Mouse (Mus musculus) brain, embryonic 14.5 days (tissue): ENCODE results near the gene P3h1.
A peak's percentile ranks its signal among the peaks of the same experiment; 100 is the strongest.

Experiments
- CTCF ChIP-seq: fragments of 200-500 bp; IDR thresholded peaks from 2 replicates; pipeline ENCODE4 v1.5.1; 2012; ENCODE audit warnings: inconsistent platforms, mild to moderate bottlenecking, moderate library complexity, borderline replicate concordance; ENCODE audit not compliant: insufficient read depth, insufficient read length; ENCODE audit errors: extremely low read depth
- POLR2A ChIP-seq: fragments of 200-500 bp; IDR thresholded peaks from 2 replicates; pipeline ENCODE4 v1.6.1; 2012; ENCODE audit warnings: mild to moderate bottlenecking, inconsistent platforms, borderline replicate concordance; ENCODE audit not compliant: poor library complexity, insufficient read depth, insufficient read length, severe bottlenecking; ENCODE audit errors: extremely low read depth

DNA sequence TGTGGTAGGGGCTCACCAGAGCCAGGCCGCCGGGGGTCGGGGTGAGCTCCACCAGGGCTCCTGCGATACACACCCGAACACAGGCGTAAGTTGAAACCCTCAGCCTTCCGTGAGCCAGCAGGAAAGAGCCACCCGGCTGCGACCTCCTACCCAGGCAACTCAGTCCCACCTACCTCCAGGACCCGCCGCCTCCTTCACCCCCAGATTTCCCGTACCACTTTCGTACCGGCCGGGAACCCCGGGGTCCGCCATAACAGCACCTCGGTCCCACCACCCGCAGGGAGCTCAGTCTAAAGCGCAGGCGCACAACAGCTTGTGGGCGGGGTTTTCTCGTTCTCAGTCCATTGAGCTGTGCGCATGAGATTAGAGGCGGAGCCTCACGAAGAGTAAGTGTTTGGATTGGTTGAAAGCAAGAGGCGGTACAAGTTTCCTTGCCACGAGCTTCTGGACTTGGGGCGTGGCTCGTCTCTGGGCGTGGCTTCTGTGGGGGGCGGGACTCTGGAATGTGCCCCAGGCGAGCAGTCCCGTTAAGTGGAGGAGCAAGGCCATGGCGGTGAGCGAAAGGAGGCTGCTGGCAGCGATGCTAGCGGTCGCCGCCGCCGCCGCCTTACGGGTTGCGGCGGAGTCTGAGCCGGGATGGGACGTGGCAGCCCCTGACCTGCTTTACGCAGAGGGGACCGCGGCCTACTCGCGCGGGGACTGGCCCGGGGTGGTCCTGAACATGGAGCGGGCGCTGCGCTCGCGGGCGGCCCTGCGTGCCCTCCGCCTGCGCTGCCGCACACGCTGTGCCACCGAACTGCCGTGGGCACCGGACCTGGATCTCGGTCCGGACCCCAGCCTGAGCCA lies at the start of gene P3h1, which contains the start of gene AU022252:
- peak; percentile 38; the same call in 1 of the 2 replicates for TF ChIP-seq POLR2A
- TF ChIP-seq CTCF: no peak
